Mouse (Mus musculus) left cerebral cortex, postnatal 10 days (tissue): Measurements from ENCODE around the gene Prlr. TPM values are rescaled to one million over a fixed set of nuclear protein-coding genes. Genes with fewer than 3 reads are reported as not detected.
A peak's percentile ranks its signal among the peaks of the same experiment; 100 is the strongest.

ENCODE experiments used
- DNase-seq, 2 experiments: peaks; one replicate each; pipeline ENCODE4 v3.0.0; 2021 to 2022; ENCODE audit warnings: low spot score in 2 of 2, mixed read lengths in 1 of 2; ENCODE audit errors: extremely low spot score in 1 of 2
- intact Hi-C: fragments of 180-260 bp; cut with DNase I; formaldehyde crosslinking; loops from one replicate; pipeline ENCODE4 v1.15.1; 2025
- total RNA-seq, 2 experiments: library from RNA; stranded (reverse); gene quantifications; 2 replicates each; pipeline ENCODE4 v1.2.3; 2021

The Prlr gene
- total RNA-seq, 2 experiments from 2014 or later: 1.2 to 1.6 TPM

- intact Hi-C loops: no loop called here
Measured at GRCm38 (mm10) chr15:10298058-10298457, 121.0 kb downstream of the Prlr start.

GRCm38 (mm10) chr15:10299467-10299866, 122.4 kb downstream of the Prlr start:
- intact Hi-C loops: no loop called here
- DNase-seq: no peak

More at GRCm38 (mm10) chr15:10298058-10298457, 121.0 kb downstream of the Prlr start:
- DNase-seq: no peak

- intact Hi-C loops: no loop called here
- DNase-seq: peak in 1 of 2 experiments; percentile 13
Measured at GRCm38 (mm10) chr15:10306461-10306860, 129.4 kb downstream of the Prlr start.

- intact Hi-C loops: loop anchor here (5.0 kb wide), 1 partner anchor 855 kb away; no protein-coding TSS in a partner anchor
- DNase-seq: no peak
Measured at GRCm38 (mm10) chr15:10311826-10312225, 134.8 kb downstream of the Prlr start.

- intact Hi-C loops: loop anchor here (5.0 kb wide), 1 partner anchor 856 kb away; no protein-coding TSS in a partner anchor
- peak; percentile 52 to 56 for DNase-seq
Measured at GRCm38 (mm10) chr15:10313522-10314455, 136.8 kb downstream of the Prlr start.

- intact Hi-C loops: no loop called here
Measured at GRCm38 (mm10) chr15:10325080-10325479, 148.0 kb downstream of the Prlr start, which contains the start of gene Gm21973. TSS of gene Gm21973 (plus strand) at chr15:10325380.

GRCm38 (mm10) chr15:10330626-10331025, 153.6 kb downstream of the Prlr start:
- no peak for DNase-seq
- intact Hi-C loops: no loop called here

More at GRCm38 (mm10) chr15:10325080-10325479, 148.0 kb downstream of the Prlr start, which contains the start of gene Gm21973:
- DNase-seq: no peak

- DNase-seq: no peak
- intact Hi-C loops: no loop called here
Measured at GRCm38 (mm10) chr15:10332566-10332965, 155.5 kb downstream of the Prlr start.

GRCm38 (mm10) chr15:10338606-10339005, 161.6 kb downstream of the Prlr start:
- no peak for DNase-seq
- intact Hi-C loops: no loop called here

GRCm38 (mm10) chr15:10347044-10347443, 170.0 kb downstream of the Prlr start:
- intact Hi-C loops: no loop called here
- DNase-seq: no peak

GRCm38 (mm10) chr15:10358039-10358948, 181.3 kb downstream of the Prlr start, which contains the start of gene Agxt2:
TSS of gene Agxt2 (plus strand) at chr15:10358532.
- intact Hi-C loops: no loop called here
- DNase-seq: no peak

- intact Hi-C loops: no loop called here
- no peak for DNase-seq
Measured at GRCm38 (mm10) chr15:10366331-10366730, 189.3 kb downstream of the Prlr start.

- intact Hi-C loops: no loop called here
- no peak for DNase-seq
Measured at GRCm38 (mm10) chr15:10375404-10375803, 198.4 kb downstream of the Prlr start.

GRCm38 (mm10) chr15:10378338-10378959, 201.4 kb downstream of the Prlr start:
- intact Hi-C loops: no loop called here
- no peak for DNase-seq

GRCm38 (mm10) chr15:10379757-10380458, 202.9 kb downstream of the Prlr start:
- DNase-seq: no peak
- intact Hi-C loops: no loop called here

- DNase-seq: no peak
- intact Hi-C loops: no loop called here
Measured at GRCm38 (mm10) chr15:10387263-10387662, 210.2 kb downstream of the Prlr start.
